Mouse (Mus musculus): Measurements from ENCODE around the gene Gm10277. TPM values are rescaled to one million over a fixed set of nuclear protein-coding genes. Genes with fewer than 3 reads are reported as not detected.

Gm10277 gene
- polyA plus RNA-seq, 1 experiment from 2014 or later: 1.6 TPM

Other genes with a start within 250 kb of the Gm10277 start
- gene Taok1, start 179.9 kb downstream of the Gm10277 start, polyA plus RNA-seq (2015; fragmentation: Nextera tagmentation; extraction: Ambion mirVana): 18.7 and 19.6 TPM in 2 replicates
- 3.2 TPM in 2 replicates for gene Nufip2, start 101.6 kb downstream of the Gm10277 start, polyA plus RNA-seq (2015; fragmentation: Nextera tagmentation; extraction: Ambion mirVana)
- 0.20 and 0.21 TPM in 2 replicates for gene Cryba1, start 62.5 kb downstream of the Gm10277 start, polyA plus RNA-seq (2015; fragmentation: Nextera tagmentation; extraction: Ambion mirVana)
- gene Myo18a, start 24.5 kb downstream of the Gm10277 start, polyA plus RNA-seq (2015; fragmentation: Nextera tagmentation; extraction: Ambion mirVana): 35.1 and 44.0 TPM in 2 replicates
- gene Pipox, start 106.3 kb upstream of the Gm10277 start, polyA plus RNA-seq (2015; fragmentation: Nextera tagmentation; extraction: Ambion mirVana): 5.9 and 7.7 TPM in 2 replicates
- 132 and 156 TPM in 2 replicates for gene Sez6, start 143.1 kb upstream of the Gm10277 start, polyA plus RNA-seq (2015; fragmentation: Nextera tagmentation; extraction: Ambion mirVana)
- 11.8 and 12.5 TPM in 2 replicates for gene Phf12, start 195.0 kb upstream of the Gm10277 start, polyA plus RNA-seq (2015; fragmentation: Nextera tagmentation; extraction: Ambion mirVana)
- 49.2 and 54.5 TPM in 2 replicates for gene Dhrs13, start 244.5 kb upstream of the Gm10277 start, polyA plus RNA-seq (2015; fragmentation: Nextera tagmentation; extraction: Ambion mirVana)